Mouse (Mus musculus) liver, embryonic 14.5 days (tissue): ENCODE data around the gene Pdpk1. TPM values are rescaled to one million over a fixed set of nuclear protein-coding genes. Genes with fewer than 3 reads are reported as not detected.
A peak's percentile ranks its signal among the peaks of the same experiment; 100 is the strongest.
"Not testable (repeated sequence)": the region's sequence is repeated elsewhere in the genome, so short reads cannot be mapped to it uniquely, and the experiment has no call there.

ENCODE experiments used
- ATAC-seq: fragments of 200-750 bp; cut with Nextera tagmentation; 2 replicates; pipeline ENCODE4 v1.8.0; 2017; ENCODE audit warnings: moderate number of reproducible peaks, mild to moderate bottlenecking, moderate library complexity; ENCODE audit not compliant: insufficient read depth
- DNase-seq, 3 experiments: peaks; one replicate each; pipeline ENCODE4 v3.0.0-alpha.2; 2012 to 2013; ENCODE audit warnings: low read depth in 3 of 3, low spot score in 3 of 3
- H3K27ac ChIP-seq: fragments of 300-500 bp; sonication (generic); 2 replicates; pipeline ENCODE4 v1.5.1; 2014; ENCODE audit warnings: moderate library complexity, mild to moderate bottlenecking, control low read depth, inconsistent platforms
- H3K27me3 ChIP-seq: fragments of 300-500 bp; sonication (generic); 2 replicates; pipeline ENCODE4 v1.6.1; 2014; ENCODE audit warnings: mild to moderate bottlenecking, low read length, moderate library complexity; ENCODE audit not compliant: control insufficient read depth, insufficient read depth
- H3K36me3 ChIP-seq: fragments of 300-500 bp; sonication (generic); replicated peaks from 2 replicates; pipeline ENCODE4 v1.6.1; 2014; ENCODE audit warnings: low read depth; ENCODE audit not compliant: control insufficient read depth, insufficient read depth
- H3K4me1 ChIP-seq, 2 experiments: fragments of 200-500 bp in 1 of 2; fragments of 300-500 bp in 1 of 2; sonication (generic) in 1 of 2; replicated peaks; 2 replicates each; pipeline ENCODE4 v1.6.1; 2012 to 2014; ENCODE audit warnings: antibody characterized with exemption in 1 of 2, inconsistent platforms in 1 of 2, low read length in 1 of 2; ENCODE audit not compliant: control insufficient read depth in 2 of 2, insufficient read depth in 2 of 2
- H3K4me2 ChIP-seq: fragments of 300-500 bp; sonication (generic); 2 replicates; pipeline ENCODE4 v1.6.1; 2014; ENCODE audit warnings: low read depth, mild to moderate bottlenecking, control low read depth, moderate library complexity
- H3K4me3 ChIP-seq, 2 experiments: fragments of 200-500 bp in 1 of 2; fragments of 300-500 bp in 1 of 2; sonication (generic) in 1 of 2; 2 replicates each; pipeline ENCODE4 v1.5.1; 2012 to 2014; ENCODE audit warnings: low read depth in 2 of 2, low read length in 2 of 2, mild to moderate bottlenecking in 2 of 2, control low read depth in 1 of 2, inconsistent platforms in 1 of 2, moderate library complexity in 1 of 2; ENCODE audit not compliant: insufficient read depth in 1 of 2
- H3K9ac ChIP-seq: fragments of 300-500 bp; sonication (generic); replicated peaks from 2 replicates; pipeline ENCODE4 v1.6.1; 2014; ENCODE audit warnings: mild to moderate bottlenecking, control low read depth, moderate library complexity
- H3K9me3 ChIP-seq: fragments of 300-500 bp; sonication (generic); 2 replicates; pipeline ENCODE4 v1.6.1; 2016; ENCODE audit warnings: low read length, mixed read lengths; ENCODE audit not compliant: control insufficient read depth
- CTCF ChIP-seq: IDR thresholded peaks from 2 replicates; pipeline ENCODE4 v1.5.1; 2016; ENCODE audit warnings: antibody characterized with exemption, low read depth, control low read depth
- EP300 ChIP-seq: IDR thresholded peaks from 2 replicates; pipeline ENCODE4 v1.6.1; 2016; ENCODE audit warnings: antibody characterized with exemption, low read depth
- WGBS: fragments of 180-500 bp; shearing (Covaris S2); extraction: QIAGEN DNeasy Blood & Tissue Kit; methylation state at CpG from one replicate; pipeline ENCODE4 v1.1.7; 2014; ENCODE audit not compliant: insufficient replicate concordance; 5-methylcytosine and 5-hydroxymethylcytosine counted together
- polyA plus RNA-seq, 2 experiments: library from polyadenylated mRNA; depleted of rRNA in 1 of 2; stranded (reverse) in 1 of 2; unstranded in 1 of 2; fragments of >200 nt; fragmentation: Nextera tagmentation in 1 of 2; extraction: Ambion mirVana in 1 of 2; gene quantifications; 2 replicates each; pipeline versions ENCODE4 v1.2.1 to v1.2.3; 2012 to 2014

Pdpk1 gene
- polyA plus RNA-seq, 2 experiments, result 9.7 to 24.5 TPM

- not testable (repeated sequence) for DNase-seq
Observed at GRCm38 (mm10) chr17:24132919-24133318, 17.8 kb downstream of the Pdpk1 start.

GRCm38 (mm10) chr17:24131570-24131969 lies 19.2 kb downstream of the Pdpk1 start:
- ATAC-seq (no peak), DNase-seq (no peak)
- no peak overlapping the region for H3K27ac ChIP-seq
- TF ChIP-seq CTCF, result peak; percentile 43
- no peak for TF ChIP-seq EP300
- H3K4me1 ChIP-seq, result peaks cover 6 to 7% of the 10 kb centered on the region in 2 experiments; a peak in 3 of 4 replicates
- no peaks in the 10 kb centered on the region for H3K9me3 ChIP-seq
- no peak overlapping the region for H3K4me3 ChIP-seq
- no peak overlapping the region for H3K4me2 ChIP-seq
- H3K36me3 ChIP-seq, result no peaks in the 10 kb centered on the region; the same call in 1 of the 2 replicates
- no peaks in the 10 kb centered on the region for H3K27me3 ChIP-seq
- 92% methylated on average over 3 of the region's 3 CpGs for WGBS
- H3K9ac ChIP-seq, result no peak overlapping the region

More at GRCm38 (mm10) chr17:24132919-24133318, 17.8 kb downstream of the Pdpk1 start:
- H3K4me3 ChIP-seq, H3K27me3 ChIP-seq, H3K4me2 ChIP-seq, H3K36me3 ChIP-seq, H3K27ac ChIP-seq, H3K9me3 ChIP-seq, H3K4me1 ChIP-seq, ATAC-seq, H3K9ac ChIP-seq: not testable (repeated sequence)
- peak; percentile 58 for TF ChIP-seq CTCF
- 81% methylated on average over 4 of the region's 4 CpGs for WGBS

- WGBS, result 83% methylated on average over 4 of the region's 4 CpGs
- H3K4me1 ChIP-seq, H3K27ac ChIP-seq, DNase-seq, H3K4me2 ChIP-seq, H3K9ac ChIP-seq, ATAC-seq, H3K36me3 ChIP-seq, H3K4me3 ChIP-seq, H3K27me3 ChIP-seq, H3K9me3 ChIP-seq: not testable (repeated sequence)
Observed at GRCm38 (mm10) chr17:24129246-24129645, 21.5 kb downstream of the Pdpk1 start.

- TF ChIP-seq EP300 (no peak), CTCF (no peak)
- no peak overlapping the region for H3K9ac ChIP-seq
Observed at GRCm38 (mm10) chr17:24127592-24127991, 23.1 kb downstream of the Pdpk1 start.

GRCm38 (mm10) chr17:24126801-24127200 lies 23.9 kb downstream of the Pdpk1 start:
- H3K36me3 ChIP-seq, result no peaks in the 10 kb centered on the region
- H3K27me3 ChIP-seq, result no peaks in the 10 kb centered on the region
- H3K4me1 ChIP-seq, result no peaks in the 10 kb centered on the region
- H3K9me3 ChIP-seq, result no peaks in the 10 kb centered on the region
- H3K4me3 ChIP-seq, result no peak overlapping the region
- TF ChIP-seq EP300 (no peak), CTCF (no peak)
- DNase-seq (no peak), ATAC-seq (no peak)
- H3K27ac ChIP-seq, result no peak overlapping the region
- H3K4me2 ChIP-seq, result no peak overlapping the region
- 78% methylated on average over 3 of the region's 3 CpGs for WGBS
- H3K9ac ChIP-seq, result no peak overlapping the region

More at GRCm38 (mm10) chr17:24127592-24127991, 23.1 kb downstream of the Pdpk1 start:
- no peak for ATAC-seq
- WGBS, result 73% methylated on average over 1 of the region's 1 CpGs
- Histone ChIP-seq H3K36me3 (no peaks in the 10 kb centered on the region), H3K9me3 (no peaks in the 10 kb centered on the region), H3K27me3 (no peaks in the 10 kb centered on the region), H3K4me2 (no peak overlapping the region), H3K4me3 (no peak overlapping the region), H3K27ac (no peak overlapping the region), H3K4me1 (no peaks in the 10 kb centered on the region; a peak in 1 of 4 replicates)
- DNase-seq, result no peak
